Mouse (Mus musculus) lung, adult 2 months (tissue): ENCODE data around the gene F3.

Experiments used
- CTCF ChIP-seq: fragments of 200-500 bp; IDR thresholded peaks from 2 replicates; pipeline ENCODE4 v1.5.1; 2011; ENCODE audit warnings: mild to moderate bottlenecking, low read length, control low read depth; ENCODE audit not compliant: insufficient read depth
- POLR2A ChIP-seq: fragments of 200-500 bp; IDR thresholded peaks from 2 replicates; pipeline ENCODE4 v1.6.1; 2011; ENCODE audit warnings: low read depth, mild to moderate bottlenecking, control low read depth, low read length, borderline replicate concordance; ENCODE audit errors: extremely low read depth

- TF ChIP-seq CTCF (no peak), POLR2A (no peak)
These were observed 23.5 kb upstream of the F3 start for GRCm38 (mm10) chr3:121699849-121700248.
